Mouse (Mus musculus) liver, embryonic 14.5 days (tissue): ENCODE measurements around the gene Cnot10.

Experiments
- CTCF ChIP-seq: IDR thresholded peaks from 2 replicates; pipeline ENCODE4 v1.5.1; 2016; ENCODE audit warnings: antibody characterized with exemption, low read depth, control low read depth
- EP300 ChIP-seq: IDR thresholded peaks from 2 replicates; pipeline ENCODE4 v1.6.1; 2016; ENCODE audit warnings: antibody characterized with exemption, low read depth

- TF ChIP-seq CTCF (no peak), EP300 (no peak)
These were observed 90.9 kb downstream of the Cnot10 start for GRCm38 (mm10) chr9:114549117-114549516.
